Mouse (Mus musculus) G1E-ER4 (cell line): ENCODE measurements around the gene Nos1ap. TPM values are rescaled to one million over a fixed set of nuclear protein-coding genes. Genes with fewer than 3 reads are reported as not detected.

Source experiments
- GATA1 ChIP-seq: IDR thresholded peaks from one replicate; pipeline ENCODE4 v1.8.0; 2012; ENCODE audit warnings: low read length, inconsistent platforms
- polyA plus RNA-seq: library from polyadenylated mRNA; stranded (reverse); fragments of >175 nt; gene quantifications from 2 replicates; pipeline ENCODE4 v1.2.3, GENCODE M21; 2012

The Nos1ap gene
- polyA plus RNA-seq, 1 experiment, result 3.6 TPM

DNA sequence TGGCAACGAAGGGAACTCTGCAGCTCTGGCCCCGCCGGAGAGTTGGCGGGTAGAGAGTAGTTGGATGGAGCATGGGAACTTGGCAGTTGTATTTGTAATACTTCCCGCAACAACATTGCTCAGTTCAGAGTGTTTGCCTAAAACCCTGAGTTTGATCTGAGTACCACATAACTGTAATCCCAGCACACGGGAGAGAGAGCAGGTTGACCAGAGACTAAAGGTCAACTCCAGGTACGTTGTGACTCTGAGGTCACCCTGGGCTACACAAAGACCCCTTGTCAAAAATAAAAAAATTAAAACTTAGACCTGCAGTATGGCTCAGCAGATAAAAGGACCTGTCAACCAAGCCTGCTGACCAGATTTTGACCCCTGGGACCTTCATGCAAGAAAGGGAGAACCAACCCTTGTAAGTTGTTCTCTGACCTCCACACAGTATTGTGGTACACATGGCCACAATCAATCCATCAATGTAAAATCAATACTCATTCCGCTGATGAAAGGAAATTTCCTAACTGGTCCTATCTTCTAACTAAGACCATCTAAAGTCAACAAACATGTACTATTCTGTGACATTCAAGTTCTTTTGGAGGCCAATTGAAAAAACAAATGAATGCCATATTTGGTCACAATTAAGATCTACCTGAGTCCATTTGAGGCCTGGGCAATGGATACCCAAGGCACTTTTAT lies 17.7 kb upstream of the Nos1ap start:
- TF ChIP-seq GATA1, result no peak

DNA sequence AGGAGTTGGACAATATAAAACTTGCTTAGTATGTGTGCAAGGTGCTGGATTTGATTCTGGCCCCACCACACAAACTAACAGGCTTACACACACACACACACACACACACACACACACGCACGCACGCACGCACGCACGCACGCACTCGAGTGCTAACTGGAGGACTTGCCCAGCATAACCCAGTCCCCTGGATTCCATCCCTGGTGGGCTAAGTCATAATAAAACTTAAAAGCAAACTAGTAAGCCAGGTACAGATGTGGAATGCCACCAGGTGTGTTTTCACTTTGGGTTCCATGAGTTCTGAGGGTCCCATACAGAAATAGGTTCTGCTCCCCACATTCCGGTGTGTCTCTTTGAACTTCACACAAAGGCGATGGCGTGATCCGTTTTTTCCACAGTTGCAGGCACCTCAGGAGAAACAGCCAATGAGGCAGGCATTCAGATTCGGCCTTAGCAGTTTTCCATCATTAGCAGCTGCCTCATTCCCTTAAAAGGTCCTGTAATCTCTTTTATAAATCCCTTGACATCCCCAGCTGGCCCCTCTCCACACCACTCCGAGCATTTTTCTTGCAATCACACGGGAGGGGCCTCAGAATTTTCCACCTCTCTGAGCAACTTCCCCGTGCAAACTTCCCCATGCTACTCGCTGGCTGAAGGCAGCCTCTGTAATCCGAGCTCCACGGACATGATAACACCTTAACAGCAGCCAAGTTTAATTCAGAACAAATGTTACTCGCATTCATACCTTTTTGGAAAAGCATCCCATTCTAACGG lies 15.8 kb upstream of the Nos1ap start:
- TF ChIP-seq GATA1, result no peak

DNA sequence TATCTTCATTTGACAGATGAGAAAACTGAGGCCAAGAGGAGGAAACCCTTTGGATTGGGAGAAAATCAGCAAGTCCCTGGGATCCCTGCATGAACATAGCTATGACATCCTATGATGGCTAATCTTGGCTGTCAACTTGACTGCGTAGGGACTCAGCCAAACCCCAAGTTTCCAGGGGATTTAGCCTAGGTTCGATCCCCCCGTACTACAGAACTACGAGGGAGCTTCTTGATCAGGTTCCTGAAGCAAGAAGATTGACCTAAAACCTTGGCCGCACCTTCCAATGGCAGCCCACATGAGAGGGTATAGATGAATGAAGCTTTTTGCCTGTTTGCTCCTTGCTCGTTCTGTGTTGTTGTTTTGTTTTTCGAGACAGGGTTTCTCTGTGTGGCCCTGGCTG lies 4.9 kb upstream of the Nos1ap start:
- no peak for TF ChIP-seq GATA1

DNA sequence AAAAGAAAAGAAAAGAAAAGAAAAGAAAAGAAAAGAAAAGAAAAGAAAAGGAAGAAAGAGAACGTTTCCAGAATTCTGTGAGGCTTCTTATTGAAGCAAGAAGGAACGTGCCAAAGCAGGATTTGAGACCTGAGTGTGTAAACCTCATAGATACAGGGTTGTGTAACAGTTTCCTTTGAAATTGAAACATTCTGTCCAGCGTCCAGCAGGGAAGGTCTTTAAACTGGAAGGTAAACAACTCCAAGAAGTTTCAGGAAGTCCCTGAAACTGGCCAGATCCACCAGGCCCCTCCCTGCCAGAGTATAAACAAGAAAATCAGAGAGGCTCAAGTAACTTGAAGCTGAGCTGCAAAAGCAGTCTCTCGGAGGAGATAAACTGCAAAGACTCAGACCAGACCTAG lies 870 bp upstream of the Nos1ap start:
- TF ChIP-seq GATA1, result no peak

DNA sequence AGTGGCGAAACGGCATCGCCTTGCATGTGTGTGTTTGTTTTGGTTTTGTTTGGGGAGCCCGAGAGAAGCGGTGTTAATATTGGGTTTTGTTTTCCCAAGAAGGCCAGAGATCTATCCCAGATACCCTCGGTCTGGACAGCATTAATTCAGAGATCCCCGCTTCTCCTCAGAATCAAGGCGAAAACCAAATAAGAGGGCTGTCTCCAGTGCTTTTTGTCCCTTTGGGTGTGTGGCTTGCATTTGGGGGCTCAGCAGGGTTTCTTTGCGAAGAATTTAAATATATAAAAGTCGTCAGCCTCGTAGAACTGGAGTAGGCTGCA lies 340 bp upstream of the Nos1ap start:
- TF ChIP-seq GATA1, result no peak

DNA sequence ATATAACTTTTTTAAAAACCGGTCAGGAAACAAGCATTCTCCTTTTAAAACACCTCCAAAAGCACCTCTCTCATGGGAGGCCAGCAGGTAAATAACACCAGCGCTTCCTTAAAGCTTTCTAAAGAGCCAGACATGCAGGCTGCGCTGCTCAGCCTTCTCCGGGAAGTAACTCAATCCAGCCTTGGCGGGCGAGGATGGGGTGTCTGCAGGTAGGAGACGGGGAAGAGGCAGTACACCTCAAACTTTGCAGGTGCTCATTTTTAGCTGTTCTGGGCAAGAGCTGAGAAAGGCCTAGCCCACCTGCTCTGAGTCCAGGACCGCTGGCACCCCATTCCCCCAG lies 812 bp downstream of the Nos1ap start:
- TF ChIP-seq GATA1, result no peak

DNA sequence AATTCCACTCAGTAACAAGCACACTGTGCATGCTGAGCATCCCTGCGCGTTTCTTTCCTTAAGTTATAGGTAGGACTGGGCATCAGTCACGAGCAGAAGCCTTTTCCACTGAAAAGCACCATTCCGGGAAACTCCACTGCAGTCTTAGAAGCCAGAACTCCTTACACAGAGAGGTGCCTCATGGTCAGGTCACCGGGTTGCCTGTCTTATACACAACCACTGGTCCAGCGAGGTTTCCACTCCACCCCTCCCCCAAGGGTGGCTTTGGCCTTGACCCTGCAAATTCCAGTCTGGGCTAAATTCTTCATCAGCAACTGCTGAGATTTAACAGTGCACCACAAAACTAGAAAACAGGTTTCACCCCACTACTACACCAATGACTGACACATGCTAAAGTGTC lies 1.3 kb downstream of the Nos1ap start:
- no peak for TF ChIP-seq GATA1

DNA sequence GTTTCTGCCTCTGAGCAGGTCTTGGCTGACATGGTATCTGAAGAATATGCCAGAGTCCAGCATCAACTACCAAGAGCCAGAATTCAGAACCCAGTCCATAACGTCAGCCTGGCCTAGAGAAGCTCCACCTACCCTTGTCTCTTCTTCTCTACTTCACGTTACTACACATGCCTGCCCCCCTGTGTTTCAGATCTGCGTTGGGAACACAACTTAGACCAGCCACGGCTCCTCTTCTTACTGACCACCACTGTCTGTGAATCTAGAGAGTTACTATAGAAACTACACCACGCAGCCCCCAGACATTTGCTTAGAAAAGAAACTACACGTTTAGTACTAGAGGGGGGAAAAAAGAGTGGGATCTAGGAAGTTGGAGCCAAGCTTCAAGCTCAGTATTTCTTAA lies 2.9 kb downstream of the Nos1ap start:
- no peak for TF ChIP-seq GATA1

DNA sequence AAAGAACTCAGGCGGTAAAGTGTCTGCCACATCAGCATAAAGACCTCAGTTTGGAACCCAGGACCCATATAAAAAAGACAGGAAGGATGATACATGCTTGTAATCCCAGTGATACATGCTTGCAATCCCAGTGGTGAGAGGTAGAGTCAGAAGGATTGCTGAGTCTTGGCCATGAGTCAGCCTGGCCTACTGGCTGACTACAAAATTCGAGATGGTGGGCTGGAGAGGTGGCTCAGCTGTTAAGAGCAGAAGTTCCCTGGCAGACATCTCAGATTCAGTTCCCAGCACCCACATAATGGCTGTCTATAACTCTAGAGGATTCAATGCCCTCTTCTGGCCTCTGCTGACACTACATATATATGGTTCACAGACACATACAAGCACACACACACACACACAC lies 5.7 kb downstream of the Nos1ap start:
- no peak for TF ChIP-seq GATA1

DNA sequence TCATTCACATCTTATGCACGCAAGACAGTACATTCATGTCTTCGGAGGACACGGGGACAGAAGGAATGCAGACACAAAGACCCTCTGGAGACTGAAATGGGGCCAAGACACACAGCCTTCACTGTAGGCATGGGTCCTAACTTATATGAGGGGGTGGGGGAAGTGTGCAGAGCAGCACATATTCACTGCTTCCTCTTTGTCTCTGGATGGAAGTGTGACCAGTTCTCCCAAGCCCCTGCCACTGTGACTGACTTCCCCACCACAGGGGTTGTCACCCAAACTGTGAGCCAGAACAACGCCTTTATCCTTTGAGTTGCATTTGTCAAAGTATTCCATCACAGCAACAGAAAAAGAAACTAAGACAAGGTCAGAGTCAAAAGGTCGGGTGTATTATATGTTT lies 7.3 kb downstream of the Nos1ap start:
- no peak for TF ChIP-seq GATA1

DNA sequence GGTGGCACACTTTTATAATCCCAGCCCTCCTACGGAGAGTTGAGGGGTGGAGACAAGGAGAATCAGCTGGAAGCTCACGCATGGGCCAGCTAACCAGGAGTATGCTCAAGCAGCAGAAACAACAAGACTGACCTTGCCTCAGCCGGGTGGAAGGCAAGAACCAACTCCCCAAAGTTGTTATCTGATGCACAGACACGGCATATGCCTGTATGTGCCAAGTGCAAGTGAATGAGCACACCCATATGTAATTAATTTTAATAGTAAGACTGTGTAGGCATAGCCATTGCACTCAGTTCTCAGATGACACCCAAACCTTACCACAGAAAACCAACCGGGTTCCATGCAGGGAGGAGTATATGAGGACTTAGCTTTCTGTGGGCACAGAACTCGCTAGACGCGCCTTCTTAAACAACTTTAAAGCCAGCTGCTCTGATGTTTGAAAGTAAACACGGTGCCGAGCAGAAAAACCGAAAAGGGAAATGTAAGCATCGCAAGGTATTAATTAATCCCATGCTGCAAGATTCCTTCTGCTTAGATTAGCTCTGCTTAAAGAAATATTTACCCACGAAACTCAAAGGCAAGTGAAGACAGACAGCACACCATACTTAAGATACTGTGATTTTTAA lies 9.1 kb downstream of the Nos1ap start:
- no peak for TF ChIP-seq GATA1

DNA sequence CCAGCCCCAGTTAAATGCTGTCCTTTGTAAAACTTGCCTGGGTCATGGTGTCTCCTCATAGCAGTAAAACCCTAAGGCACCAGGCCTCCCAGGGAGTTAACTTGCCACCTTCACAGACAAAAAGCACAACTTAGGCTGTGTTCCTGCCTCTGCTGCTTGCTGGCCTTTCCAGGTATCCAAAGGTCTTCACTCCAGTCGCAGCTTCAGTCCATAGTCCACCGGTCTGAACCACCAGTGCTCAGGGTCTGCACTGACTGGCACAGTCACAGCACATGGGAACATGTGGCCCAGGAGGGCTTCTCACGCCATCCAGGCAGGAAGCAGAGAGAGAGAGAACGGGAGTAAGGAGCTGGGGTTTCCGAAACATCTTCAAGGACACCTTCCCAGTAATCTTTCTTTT lies 10.2 kb downstream of the Nos1ap start:
- TF ChIP-seq GATA1, result no peak

DNA sequence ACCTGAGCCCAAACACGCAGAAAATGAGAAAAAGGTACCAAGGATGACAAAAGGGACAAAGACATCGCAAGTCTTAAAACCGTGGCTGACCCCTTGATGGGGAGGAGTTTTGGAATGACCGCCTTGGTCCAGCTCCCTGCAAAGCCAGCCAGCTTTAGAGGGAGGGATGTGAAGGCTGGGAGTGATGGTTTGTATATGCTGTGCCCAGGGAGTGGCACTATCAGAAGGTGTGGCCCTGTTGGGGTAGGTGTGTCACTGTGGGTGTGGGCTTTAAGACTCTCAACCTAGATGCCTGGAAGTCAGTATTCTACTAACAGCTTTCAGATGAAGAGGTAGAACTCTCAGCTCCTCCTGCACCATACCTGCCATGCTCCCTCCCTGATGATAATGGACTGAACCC lies 10.6 kb downstream of the Nos1ap start:
- TF ChIP-seq GATA1, result no peak

DNA sequence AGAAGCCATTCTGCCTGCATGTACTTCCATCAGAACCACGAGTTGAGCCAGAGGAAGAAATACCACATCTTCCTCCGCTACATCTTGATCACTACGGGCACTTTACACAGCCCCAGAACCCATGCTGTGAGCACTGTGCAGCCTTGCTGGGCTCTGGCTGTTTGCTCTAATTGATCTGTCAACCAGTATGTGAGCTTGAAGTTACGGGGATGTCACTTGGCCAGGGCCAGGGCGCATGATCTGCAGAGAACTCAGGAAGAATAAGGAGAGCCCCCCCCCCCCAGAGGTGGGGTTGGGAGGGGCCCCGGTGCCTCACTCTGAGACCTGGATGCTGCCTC lies 13.0 kb downstream of the Nos1ap start:
- TF ChIP-seq GATA1, result no peak

DNA sequence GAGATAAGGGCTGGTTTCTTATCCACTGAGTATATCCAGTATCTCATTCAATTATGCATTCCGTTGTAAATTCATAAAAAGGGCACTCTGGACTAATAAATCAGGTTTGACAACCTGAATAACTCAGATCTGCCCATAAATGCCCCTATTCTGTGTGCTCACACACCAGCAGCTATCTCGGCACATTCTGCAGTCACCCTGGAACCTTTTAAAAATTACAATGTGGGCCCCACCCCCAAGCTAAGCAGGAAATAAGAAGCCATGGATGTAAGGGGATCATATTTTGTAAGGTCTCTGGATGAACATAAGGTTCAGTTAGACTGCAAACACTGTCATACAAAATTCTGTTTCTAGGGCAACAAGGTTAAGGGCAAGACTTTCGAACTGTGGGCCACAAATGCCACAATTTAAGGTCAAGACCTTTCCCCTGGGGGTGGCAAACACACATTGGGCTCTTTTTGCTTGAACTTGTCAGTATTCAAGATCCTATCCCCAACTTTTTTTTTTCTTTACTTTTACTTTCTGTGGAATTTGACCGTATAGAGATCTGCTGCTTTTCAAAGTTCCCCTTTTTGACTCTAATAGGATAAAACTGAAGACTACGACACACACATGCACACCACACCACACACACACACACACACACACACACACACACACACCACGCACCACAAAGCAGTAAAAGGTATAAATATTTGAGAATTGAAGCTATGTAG lies 13.5 kb downstream of the Nos1ap start:
- TF ChIP-seq GATA1, result no peak

DNA sequence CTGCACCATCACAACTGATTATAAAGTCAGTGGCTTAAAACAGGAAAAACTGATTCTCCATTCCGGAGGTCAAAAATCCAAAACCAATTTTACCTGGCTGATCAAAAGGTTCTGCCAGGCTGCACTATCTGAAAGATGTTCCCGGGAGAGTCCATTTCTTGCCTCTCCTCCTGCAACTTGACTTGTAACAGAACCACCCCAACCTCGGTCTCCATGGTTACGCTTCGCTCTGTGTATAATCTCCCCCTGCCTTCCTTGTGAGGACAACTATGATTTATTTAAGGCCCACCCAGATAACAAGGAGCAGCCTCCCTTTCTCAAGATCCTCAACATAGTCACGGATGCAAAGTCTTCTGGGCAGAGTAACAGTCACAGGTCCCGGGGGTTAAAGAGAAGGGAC lies 16.5 kb downstream of the Nos1ap start:
- no peak for TF ChIP-seq GATA1

DNA sequence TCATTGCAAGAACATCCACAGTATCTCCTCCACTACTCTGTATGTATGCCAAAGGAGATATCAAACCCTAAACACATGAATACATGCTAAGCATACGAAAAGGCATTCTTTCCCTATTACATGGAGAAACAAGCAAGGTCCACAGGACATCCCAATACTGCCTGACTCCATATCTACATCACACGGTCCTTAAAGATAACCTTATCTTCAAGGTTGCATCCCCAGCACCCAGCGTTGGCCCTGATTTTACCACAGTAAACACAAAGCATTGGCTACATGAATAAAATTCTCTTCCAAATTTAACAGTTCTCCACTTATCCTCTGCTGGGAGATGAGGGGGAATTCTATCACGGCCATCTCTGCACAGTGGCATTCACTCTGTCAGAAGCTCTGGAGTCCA lies 22.7 kb downstream of the Nos1ap start:
- TF ChIP-seq GATA1, result no peak

DNA sequence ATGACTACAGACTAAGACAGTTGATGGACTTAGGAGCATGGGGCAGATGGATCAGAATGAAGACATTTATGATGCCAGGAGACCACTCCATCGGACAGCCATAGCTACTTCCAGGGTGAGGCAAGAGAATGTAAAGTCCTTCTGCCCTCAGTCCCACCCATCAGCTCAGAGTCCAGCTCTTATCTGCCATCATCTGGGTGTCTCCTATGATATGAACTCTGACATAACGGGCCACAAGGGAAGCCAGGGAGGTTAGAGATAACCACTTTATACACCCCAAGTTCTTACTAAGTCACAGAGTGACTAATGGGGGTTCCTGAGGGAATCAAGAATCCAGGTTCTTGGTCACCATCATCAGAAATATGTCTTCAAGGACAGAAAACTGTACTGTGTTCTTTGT lies 23.1 kb downstream of the Nos1ap start:
- peak; percentile 52 for TF ChIP-seq GATA1
